Mouse (Mus musculus) ovary, adult 18-20 months (tissue): Measurements from ENCODE around the gene Gtf3c6.

Experiments used
- DNase-seq: peaks from one replicate; pipeline ENCODE4 v3.0.0; 2022; ENCODE audit warnings: low spot score, mixed read lengths

Gene Gtf3c6

GRCm38 (mm10) chr10:40258976-40259375 lies 1.1 kb upstream of the Gtf3c6 start:
- DNase-seq: no peak

- peak; percentile 57 for DNase-seq
These were observed 576 bp upstream of the Gtf3c6 start for GRCm38 (mm10) chr10:40258401-40258966.

GRCm38 (mm10) chr10:40256716-40257115 lies 1.2 kb downstream of the Gtf3c6 start:
- DNase-seq: peak; percentile 57

- DNase-seq: no peak
These were observed 6.9 kb downstream of the Gtf3c6 start for GRCm38 (mm10) chr10:40250969-40251368.

GRCm38 (mm10) chr10:40249625-40250024 lies 8.3 kb downstream of the Gtf3c6 start:
- no peak for DNase-seq

- no peak for DNase-seq
These were observed 10.7 kb downstream of the Gtf3c6 start for GRCm38 (mm10) chr10:40247166-40247716.

GRCm38 (mm10) chr10:40246374-40247165 lies 11.3 kb downstream of the Gtf3c6 start, which contains the start of gene Rpf2:
TSS of gene Rpf2 (minus strand) at chr10:40247036.
- DNase-seq: peak; percentile 67

- DNase-seq: no peak
These were observed 20.1 kb downstream of the Gtf3c6 start for GRCm38 (mm10) chr10:40237826-40238225.

GRCm38 (mm10) chr10:40233241-40233640 lies 24.7 kb downstream of the Gtf3c6 start:
- DNase-seq: no peak

- no peak for DNase-seq
These were observed 25.5 kb downstream of the Gtf3c6 start for GRCm38 (mm10) chr10:40232442-40232841.

- no peak for DNase-seq
These were observed 28.2 kb downstream of the Gtf3c6 start for GRCm38 (mm10) chr10:40229725-40230124.

- DNase-seq: no peak
These were observed 30.1 kb downstream of the Gtf3c6 start for GRCm38 (mm10) chr10:40227660-40228303.

GRCm38 (mm10) chr10:40218874-40219273 lies 39.0 kb downstream of the Gtf3c6 start:
- DNase-seq: no peak

GRCm38 (mm10) chr10:40212443-40213169 lies 45.3 kb downstream of the Gtf3c6 start:
- DNase-seq: peak; percentile 84
